Mouse (Mus musculus) small intestine, adult 2 months (tissue): ENCODE results near the gene Hnf1b. TPM values are rescaled to one million over a fixed set of nuclear protein-coding genes. Genes with fewer than 3 reads are reported as not detected.

Source experiments
- H3K27ac ChIP-seq: fragments of 200-500 bp; 2 replicates; pipeline ENCODE4 v1.5.1; 2012; ENCODE audit warnings: low read depth, low read length, control low read depth, inconsistent platforms; ENCODE audit not compliant: insufficient read depth
- H3K27me3 ChIP-seq: fragments of 200-500 bp; 2 replicates; pipeline ENCODE4 v1.6.1; 2012; ENCODE audit warnings: mild to moderate bottlenecking, moderate library complexity, low read length, inconsistent platforms; ENCODE audit not compliant: control insufficient read depth, insufficient read depth
- H3K36me3 ChIP-seq: fragments of 200-500 bp; 2 replicates; pipeline ENCODE4 v1.6.1; 2012; ENCODE audit warnings: mild to moderate bottlenecking, low read length, control low read depth, inconsistent platforms; ENCODE audit not compliant: control insufficient read depth, insufficient read depth
- H3K4me1 ChIP-seq: fragments of 200-500 bp; 2 replicates; pipeline ENCODE4 v1.6.1; 2012; ENCODE audit warnings: low read length, inconsistent platforms, mixed read lengths; ENCODE audit not compliant: control insufficient read depth, insufficient read depth, insufficient read length
- H3K4me3 ChIP-seq: fragments of 200-500 bp; 2 replicates; pipeline ENCODE4 v1.5.1; 2012; ENCODE audit warnings: low read depth, mild to moderate bottlenecking, control low read depth, inconsistent platforms, low read length, moderate library complexity
- CTCF ChIP-seq: fragments of 200-500 bp; IDR thresholded peaks from 2 replicates; pipeline ENCODE4 v1.5.1; 2012; ENCODE audit warnings: low read depth, mild to moderate bottlenecking, control low read depth, inconsistent platforms, low read length, moderate library complexity, mixed read lengths; ENCODE audit not compliant: insufficient replicate concordance, insufficient read length; ENCODE audit errors: extremely low read depth
- POLR2A ChIP-seq: fragments of 200-500 bp; IDR thresholded peaks from 2 replicates; pipeline ENCODE4 v1.6.1; 2012; ENCODE audit warnings: low read depth, mild to moderate bottlenecking, control low read depth, inconsistent platforms, low read length, moderate library complexity
- WGBS: fragments of 180-500 bp; shearing (Covaris S2); methylation state at CpG from one replicate; pipeline ENCODE4 v1.1.7; 2018; 5-methylcytosine and 5-hydroxymethylcytosine counted together
- polyA plus RNA-seq: library from polyadenylated mRNA; depleted of rRNA; stranded (reverse); fragments of >200 nt; gene quantifications from 2 replicates; pipeline ENCODE4 v1.2.3, GENCODE M21; 2012

Hnf1b gene
- polyA plus RNA-seq, 1 experiment = 23.3 TPM

GRCm38 (mm10) chr11:83817994-83818393 lies 31.9 kb upstream of the Hnf1b start:
- 53% methylated on average over 4 of the region's 4 CpGs for WGBS
- Histone ChIP-seq H3K27me3 (no peaks in the 10 kb centered on the region), H3K36me3 (no peaks in the 10 kb centered on the region), H3K4me3 (no peak overlapping the region), H3K4me1 (peaks cover 7% of the 10 kb centered on the region; the same call in 1 of the 2 replicates), H3K27ac (no peak overlapping the region)
- TF ChIP-seq CTCF (no peak), POLR2A (no peak)

GRCm38 (mm10) chr11:83818591-83819127 lies 31.2 kb upstream of the Hnf1b start:
- TF ChIP-seq CTCF (no peak), POLR2A (no peak)
- H3K27me3 ChIP-seq = no peaks in the 10 kb centered on the region
- no peaks in the 10 kb centered on the region for H3K36me3 ChIP-seq
- H3K4me1 ChIP-seq = peaks cover 7% of the 10 kb centered on the region; the same call in 1 of the 2 replicates
- H3K4me3 ChIP-seq = no peak overlapping the region
- H3K27ac ChIP-seq = no peak overlapping the region
- WGBS = 23% methylated on average over 9 of the region's 9 CpGs

GRCm38 (mm10) chr11:83819806-83820483 lies 29.9 kb upstream of the Hnf1b start:
- WGBS = 28% methylated on average over 10 of the region's 10 CpGs
- no peak overlapping the region for H3K4me3 ChIP-seq
- TF ChIP-seq POLR2A (no peak), CTCF (no peak)
- H3K36me3 ChIP-seq = no peaks in the 10 kb centered on the region
- no peaks in the 10 kb centered on the region for H3K27me3 ChIP-seq
- H3K4me1 ChIP-seq = peaks cover 7% of the 10 kb centered on the region; the same call in 1 of the 2 replicates
- no peak overlapping the region for H3K27ac ChIP-seq

DNA sequence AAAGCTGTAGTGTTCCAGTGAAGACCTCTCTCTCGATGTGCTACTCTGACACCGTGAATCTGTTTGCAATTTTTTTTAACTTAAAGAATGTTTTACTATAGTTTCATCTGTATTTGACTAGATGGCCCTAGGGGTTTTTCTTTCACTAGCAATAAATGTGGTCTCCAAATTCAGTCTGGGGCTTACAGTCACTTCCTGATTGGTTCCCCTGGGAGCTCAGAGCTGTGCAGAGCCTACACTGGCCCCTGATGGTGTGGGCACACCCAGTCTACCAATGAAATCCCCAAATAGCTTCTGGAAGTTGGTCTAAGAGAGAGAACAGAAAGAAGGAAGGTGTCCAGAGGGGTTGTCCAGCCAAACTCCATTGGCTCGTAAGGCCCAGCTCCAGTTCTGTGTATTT lies 23.7 kb upstream of the Hnf1b start:
- no peak overlapping the region for H3K4me3 ChIP-seq
- H3K27me3 ChIP-seq = no peaks in the 10 kb centered on the region
- H3K36me3 ChIP-seq = no peaks in the 10 kb centered on the region
- H3K27ac ChIP-seq = no peak overlapping the region
- H3K4me1 ChIP-seq = no peaks in the 10 kb centered on the region
- TF ChIP-seq CTCF (no peak), POLR2A (no peak)
- 93% methylated on average over 3 of the region's 3 CpGs for WGBS

- WGBS = 79% methylated on average over 8 of the region's 8 CpGs
- Histone ChIP-seq H3K27me3 (no peaks in the 10 kb centered on the region), H3K4me3 (no peak overlapping the region), H3K36me3 (no peaks in the 10 kb centered on the region), H3K4me1 (no peaks in the 10 kb centered on the region), H3K27ac (no peak overlapping the region)
- TF ChIP-seq CTCF = no peak
- no peak for TF ChIP-seq POLR2A
Measured at GRCm38 (mm10) chr11:83828553-83829142, 21.2 kb upstream of the Hnf1b start.

- H3K36me3 ChIP-seq = no peaks in the 10 kb centered on the region
- no peak overlapping the region for H3K4me3 ChIP-seq
- peak; percentile 71; the same call in 1 of the 2 replicates for TF ChIP-seq CTCF
- TF ChIP-seq POLR2A = no peak
- 61% methylated on average over 8 of the region's 8 CpGs for WGBS
- H3K27me3 ChIP-seq = no peaks in the 10 kb centered on the region
- no peaks in the 10 kb centered on the region for H3K4me1 ChIP-seq
- no peak overlapping the region for H3K27ac ChIP-seq
Measured at GRCm38 (mm10) chr11:83832389-83832788, 17.5 kb upstream of the Hnf1b start.

DNA sequence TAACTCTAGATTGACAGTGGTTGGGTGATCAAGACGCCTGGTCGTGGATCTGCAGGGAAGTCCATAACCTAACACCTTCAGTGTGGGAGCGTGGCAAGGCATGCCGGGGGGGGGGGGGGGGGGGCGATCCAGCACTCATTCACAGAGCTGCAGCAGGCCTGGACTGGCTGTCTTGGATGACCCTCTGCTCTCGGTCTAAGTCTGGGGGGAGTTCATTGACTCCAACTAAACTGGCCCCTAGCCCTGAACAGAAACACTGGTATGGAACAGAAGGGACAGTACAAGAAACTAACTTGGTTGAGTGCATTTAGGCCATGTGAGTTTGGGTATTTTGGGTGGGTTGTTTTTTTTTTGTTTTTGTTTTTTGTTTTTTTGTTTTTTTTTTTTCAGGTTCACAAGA lies 16.3 kb upstream of the Hnf1b start:
- Histone ChIP-seq H3K36me3 (no peaks in the 10 kb centered on the region), H3K4me1 (no peaks in the 10 kb centered on the region), H3K27ac (no peak overlapping the region), H3K4me3 (no peak overlapping the region), H3K27me3 (no peaks in the 10 kb centered on the region)
- TF ChIP-seq CTCF = no peak
- TF ChIP-seq POLR2A = no peak
- 82% methylated on average over 6 of the region's 6 CpGs for WGBS
